Mouse (Mus musculus) hindbrain, embryonic 11.5 days (tissue): ENCODE results near the gene Slf2. TPM values are rescaled to one million over a fixed set of nuclear protein-coding genes. Genes with fewer than 3 reads are reported as not detected.

Experiments used
- ATAC-seq: fragments of 200-750 bp; cut with Nextera tagmentation; 2 replicates; pipeline ENCODE4 v1.8.0; 2017; ENCODE audit warnings: mild to moderate bottlenecking, moderate TSS enrichment, moderate library complexity; ENCODE audit not compliant: low FRiP score
- DNase-seq: peaks from one replicate; pipeline ENCODE4 v3.0.0-alpha.2; 2015; ENCODE audit warnings: low spot score
- H3K27ac ChIP-seq: fragments of 300-500 bp; sonication (generic); 2 replicates; pipeline ENCODE4 v1.5.1; 2014; ENCODE audit warnings: mild to moderate bottlenecking, low read depth, low read length
- H3K27me3 ChIP-seq: fragments of 300-500 bp; sonication (generic); 2 replicates; pipeline ENCODE4 v1.6.1; 2014; ENCODE audit warnings: mild to moderate bottlenecking, low read length, moderate library complexity, mixed read lengths; ENCODE audit not compliant: control insufficient read depth, insufficient read depth
- H3K36me3 ChIP-seq: fragments of 300-500 bp; sonication (generic); 2 replicates; pipeline ENCODE4 v1.6.1; 2014; ENCODE audit warnings: mild to moderate bottlenecking, low read length, moderate library complexity, mixed read lengths; ENCODE audit not compliant: control insufficient read depth, insufficient read depth
- H3K4me1 ChIP-seq: fragments of 300-500 bp; sonication (generic); replicated peaks from 2 replicates; pipeline ENCODE4 v1.6.1; 2014; ENCODE audit warnings: low read length, mixed read lengths; ENCODE audit not compliant: control insufficient read depth, insufficient read depth
- H3K4me2 ChIP-seq: fragments of 300-500 bp; sonication (generic); replicated peaks from 2 replicates; pipeline ENCODE4 v1.6.1; 2014; ENCODE audit warnings: mild to moderate bottlenecking, low read depth, low read length
- H3K4me3 ChIP-seq: fragments of 300-500 bp; sonication (generic); 2 replicates; pipeline ENCODE4 v1.5.1; 2014; ENCODE audit warnings: low read depth, low read length
- H3K9ac ChIP-seq: fragments of 300-500 bp; sonication (generic); 2 replicates; pipeline ENCODE4 v1.6.1; 2014; ENCODE audit warnings: low read depth, low read length
- H3K9me3 ChIP-seq: fragments of 300-500 bp; sonication (generic); 2 replicates; pipeline ENCODE4 v1.6.1; 2016; ENCODE audit warnings: low read length; ENCODE audit not compliant: control insufficient read depth
- WGBS: fragments of 180-500 bp; shearing (Covaris S2); extraction: QIAGEN DNeasy Blood & Tissue Kit; methylation state at CpG from one replicate; pipeline ENCODE4 v1.1.7; 2014; 5-methylcytosine and 5-hydroxymethylcytosine counted together
- polyA plus RNA-seq: library from polyadenylated mRNA; unstranded; fragments of >200 nt; fragmentation: Nextera tagmentation; extraction: Ambion mirVana; gene quantifications from 2 replicates; pipeline ENCODE4 v1.2.1, GENCODE M21; 2014

Slf2 gene
- polyA plus RNA-seq, 1 experiment from 2014 or later, result 44.7 TPM

- Histone ChIP-seq H3K27ac (0 out of 2 replicates have a peak overlapping the region, but pooled peaks have one; percentile 37), H3K36me3 (no peaks in the 10 kb centered on the region), H3K4me2 (peak overlapping the region; percentile 90), H3K4me1 (peaks cover 5% of the 10 kb centered on the region; the same call in 1 of the 2 replicates), H3K4me3 (peak overlapping the region; percentile 57), H3K27me3 (no peaks in the 10 kb centered on the region), H3K9ac (peak overlapping the region; percentile 73), H3K9me3 (no peaks in the 10 kb centered on the region)
- 6% methylated on average over 22 of the region's 22 CpGs for WGBS
- DNase-seq (peak; percentile 18), ATAC-seq (peak; percentile 51)
Measured at GRCm38 (mm10) chr19:44989567-44990495, 58.9 kb downstream of the Slf2 start.

GRCm38 (mm10) chr19:44991031-44991430, 60.1 kb downstream of the Slf2 start:
- no peak overlapping the region for H3K9ac ChIP-seq

GRCm38 (mm10) chr19:44992246-44992645, 61.3 kb downstream of the Slf2 start:
- H3K4me1 ChIP-seq, result peaks cover 5% of the 10 kb centered on the region; the same call in 1 of the 2 replicates
- DNase-seq, result no peak
- H3K4me3 ChIP-seq, result no peak overlapping the region
- ATAC-seq, result no peak
- H3K9me3 ChIP-seq, result no peaks in the 10 kb centered on the region
- no peak overlapping the region for H3K4me2 ChIP-seq
- H3K27ac ChIP-seq, result no peak overlapping the region
- 42% methylated on average over 7 of the region's 7 CpGs for WGBS
- no peaks in the 10 kb centered on the region for H3K36me3 ChIP-seq
- no peaks in the 10 kb centered on the region for H3K27me3 ChIP-seq
- no peak overlapping the region for H3K9ac ChIP-seq

More at GRCm38 (mm10) chr19:44991031-44991430, 60.1 kb downstream of the Slf2 start:
- ATAC-seq (no peak), DNase-seq (no peak)
- no peaks in the 10 kb centered on the region for H3K36me3 ChIP-seq
- no peak overlapping the region for H3K27ac ChIP-seq
- H3K4me3 ChIP-seq, result no peak overlapping the region
- 70% methylated on average over 8 of the region's 8 CpGs for WGBS
- no peaks in the 10 kb centered on the region for H3K27me3 ChIP-seq
- H3K4me2 ChIP-seq, result no peak overlapping the region; the same call in 1 of the 2 replicates
- no peaks in the 10 kb centered on the region for H3K9me3 ChIP-seq
- peaks cover 5% of the 10 kb centered on the region; the same call in 1 of the 2 replicates for H3K4me1 ChIP-seq

GRCm38 (mm10) chr19:44992712-44993111, 61.8 kb downstream of the Slf2 start:
- H3K4me1 ChIP-seq, result peaks cover 5% of the 10 kb centered on the region; the same call in 1 of the 2 replicates
- H3K4me3 ChIP-seq, result no peak overlapping the region
- H3K36me3 ChIP-seq, result no peaks in the 10 kb centered on the region
- H3K27ac ChIP-seq, result no peak overlapping the region
- WGBS, result 67% methylated on average over 7 of the region's 7 CpGs
- H3K4me2 ChIP-seq, result no peak overlapping the region
- no peak for DNase-seq
- ATAC-seq, result no peak
- H3K27me3 ChIP-seq, result no peaks in the 10 kb centered on the region
- no peak overlapping the region for H3K9ac ChIP-seq
- H3K9me3 ChIP-seq, result no peaks in the 10 kb centered on the region

- Histone ChIP-seq H3K9ac (no peak overlapping the region), H3K27ac (no peak overlapping the region), H3K9me3 (no peaks in the 10 kb centered on the region), H3K27me3 (no peaks in the 10 kb centered on the region), H3K4me3 (no peak overlapping the region), H3K36me3 (0 out of 2 replicates have a peak, but pooled peaks cover 3% of the 10 kb centered on the region), H3K4me2 (no peak overlapping the region), H3K4me1 (no peaks in the 10 kb centered on the region)
- ATAC-seq (no peak), DNase-seq (no peak)
- 78% methylated on average over 11 of the region's 11 CpGs for WGBS
Measured at GRCm38 (mm10) chr19:44997786-44998185, 66.8 kb downstream of the Slf2 start.

- Histone ChIP-seq H3K9me3 (no peaks in the 10 kb centered on the region), H3K27ac (no peak overlapping the region), H3K4me2 (no peak overlapping the region), H3K36me3 (0 out of 2 replicates have a peak, but pooled peaks cover 3% of the 10 kb centered on the region), H3K9ac (no peak overlapping the region), H3K4me3 (no peak overlapping the region), H3K4me1 (no peaks in the 10 kb centered on the region), H3K27me3 (no peaks in the 10 kb centered on the region)
- ATAC-seq, result no peak
- 90% methylated on average over 8 of the region's 8 CpGs for WGBS
- DNase-seq, result no peak
Measured at GRCm38 (mm10) chr19:44999647-45000046, 68.7 kb downstream of the Slf2 start.

GRCm38 (mm10) chr19:45002301-45002700, 71.3 kb downstream of the Slf2 start:
- Histone ChIP-seq H3K4me3 (no peak overlapping the region), H3K27me3 (no peaks in the 10 kb centered on the region), H3K27ac (no peak overlapping the region), H3K4me1 (peaks cover 4% of the 10 kb centered on the region; the same call in 1 of the 2 replicates), H3K9ac (no peak overlapping the region), H3K4me2 (no peak overlapping the region), H3K36me3 (0 out of 2 replicates have a peak, but pooled peaks cover 3% of the 10 kb centered on the region), H3K9me3 (no peaks in the 10 kb centered on the region)
- ATAC-seq (no peak), DNase-seq (no peak)
- WGBS, result 56% methylated on average over 3 of the region's 3 CpGs

- no peak for DNase-seq
- 89% methylated on average over 7 of the region's 7 CpGs for WGBS
- H3K4me3 ChIP-seq, result no peak overlapping the region
- no peak overlapping the region for H3K27ac ChIP-seq
- H3K4me2 ChIP-seq, result no peak overlapping the region
- H3K27me3 ChIP-seq, result no peaks in the 10 kb centered on the region
- H3K36me3 ChIP-seq, result 0 out of 2 replicates have a peak, but pooled peaks cover 3% of the 10 kb centered on the region
- no peaks in the 10 kb centered on the region for H3K9me3 ChIP-seq
- no peak for ATAC-seq
- peaks cover 4% of the 10 kb centered on the region; the same call in 1 of the 2 replicates for H3K4me1 ChIP-seq
- H3K9ac ChIP-seq, result no peak overlapping the region
Measured at GRCm38 (mm10) chr19:45003740-45004516, 73.0 kb downstream of the Slf2 start.
